Mouse (Mus musculus) right cerebral cortex, postnatal 4 days (tissue): Measurements from ENCODE around the gene Zscan22.
"Not testable (repeated sequence)": the region's sequence is repeated elsewhere in the genome, so short reads cannot be mapped to it uniquely, and the experiment has no call there.

Experiments used
- DNase-seq: peaks from one replicate; pipeline ENCODE4 v3.0.0-alpha.2; 2022

Zscan22 gene

GRCm38 (mm10) chr7:12927693-12928589 is 30.3 kb downstream of the Zscan22 start:
- DNase-seq, result peak; percentile 59

GRCm38 (mm10) chr7:12933615-12934140 is 36.1 kb downstream of the Zscan22 start:
- DNase-seq, result no peak

- DNase-seq, result no peak
These were observed 37.2 kb downstream of the Zscan22 start for GRCm38 (mm10) chr7:12934808-12935207.

- not testable (repeated sequence) for DNase-seq
These were observed 39.7 kb downstream of the Zscan22 start for GRCm38 (mm10) chr7:12937254-12937803.

GRCm38 (mm10) chr7:12940599-12940998 is 43.0 kb downstream of the Zscan22 start:
- no peak for DNase-seq

GRCm38 (mm10) chr7:12943488-12943887 is 45.9 kb downstream of the Zscan22 start:
- DNase-seq, result no peak

GRCm38 (mm10) chr7:12949032-12949871 is 51.6 kb downstream of the Zscan22 start:
- peak; percentile 81 for DNase-seq

GRCm38 (mm10) chr7:12949872-12950229 is 52.2 kb downstream of the Zscan22 start:
- DNase-seq, result no peak

- DNase-seq, result no peak
These were observed 57.3 kb downstream of the Zscan22 start for GRCm38 (mm10) chr7:12954896-12955295.

GRCm38 (mm10) chr7:12957511-12957910 is 59.9 kb downstream of the Zscan22 start:
- no peak for DNase-seq
